Mouse (Mus musculus) gastrocnemius, postnatal 36 days (tissue): ENCODE measurements at regions not wholly inside any gene's neighbourhood (a gene's known extent, or its start where the extent isn't known, plus 50 kb on each side); places are given as distances from the start of the nearest gene placed in this dataset.

Experiments
- DNase-seq, 2 experiments: peaks; one replicate each; pipeline ENCODE4 v3.0.0; 2022
- intact Hi-C: fragments of 180-260 bp; cut with DNase I; formaldehyde crosslinking; loops from one replicate; pipeline ENCODE4 v1.15.1; 2025

DNA sequence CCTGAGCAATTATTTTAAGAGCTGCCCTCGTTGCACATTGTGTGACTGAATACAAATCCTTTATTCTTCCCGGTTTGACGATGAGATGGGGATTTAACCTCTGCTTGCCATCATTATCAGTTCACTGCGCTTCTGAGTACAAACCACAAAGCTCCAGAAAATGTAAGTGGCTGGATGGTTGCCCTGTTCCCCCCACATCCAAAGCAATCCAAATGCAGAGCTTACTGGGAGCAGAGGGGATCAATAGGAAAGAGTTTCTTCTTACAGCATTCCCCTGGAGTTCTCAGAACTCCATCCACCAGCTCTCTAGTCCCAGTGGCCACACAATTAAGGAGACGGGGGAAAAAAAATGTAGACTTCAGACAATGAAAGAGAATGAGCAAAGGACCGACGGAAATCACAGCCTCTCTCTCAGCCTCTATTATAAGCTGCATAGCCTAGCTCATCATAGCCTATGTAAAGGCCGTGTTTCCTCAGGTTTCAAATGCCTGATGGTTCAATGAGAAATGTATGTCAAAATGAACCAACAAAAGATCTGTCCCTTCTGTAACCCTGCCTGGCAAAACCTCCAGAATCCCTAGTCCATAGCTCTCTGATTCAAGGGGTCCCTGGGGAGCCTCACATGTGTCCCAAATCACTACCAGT is 191.4 kb downstream of the Lmo4 start:
- no peak for DNase-seq
- intact Hi-C loops: no loop called here

DNA sequence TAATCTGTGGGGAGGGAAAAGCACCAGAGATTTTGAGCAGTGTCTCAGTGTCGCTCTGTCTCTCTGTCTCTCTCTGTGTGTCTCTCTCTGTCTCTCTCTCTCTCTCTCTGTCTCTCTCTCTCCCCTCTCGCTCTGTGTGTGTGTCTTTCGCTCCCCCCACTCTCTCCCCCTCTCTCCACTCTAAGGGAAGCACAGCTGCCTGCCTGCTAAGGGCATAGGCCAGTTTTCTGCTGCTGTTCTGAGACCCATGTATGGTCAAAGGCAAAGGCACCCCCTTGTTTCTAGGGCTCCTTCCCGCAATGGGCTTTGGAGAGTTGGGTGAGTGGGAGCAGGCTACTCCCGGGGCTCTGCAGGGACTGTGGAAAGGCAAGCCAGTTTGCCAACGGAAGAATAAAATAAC is 192.2 kb downstream of the Lmo4 start:
- DNase-seq: no peak
- intact Hi-C loops: no loop called here

DNA sequence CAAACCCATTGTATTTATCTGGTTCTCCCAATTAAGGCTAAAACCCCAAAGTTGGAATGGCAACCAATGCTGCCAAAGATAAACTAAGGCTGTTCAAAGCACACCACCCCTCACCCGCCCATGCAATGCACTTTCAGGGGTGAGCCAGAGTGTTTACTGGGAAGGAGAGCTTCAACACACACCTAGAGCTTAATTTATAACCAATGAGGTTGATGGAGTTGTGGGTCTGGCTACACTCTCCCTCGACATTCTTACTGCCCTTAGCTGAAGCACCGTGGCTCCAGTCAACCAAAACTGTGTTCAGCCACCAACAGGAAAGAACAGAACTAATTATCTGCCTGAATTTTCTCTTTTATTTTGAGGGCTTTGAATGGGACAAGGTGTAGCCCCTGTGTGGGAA is 192.8 kb downstream of the Lmo4 start:
- intact Hi-C loops: no loop called here
- DNase-seq: no peak

DNA sequence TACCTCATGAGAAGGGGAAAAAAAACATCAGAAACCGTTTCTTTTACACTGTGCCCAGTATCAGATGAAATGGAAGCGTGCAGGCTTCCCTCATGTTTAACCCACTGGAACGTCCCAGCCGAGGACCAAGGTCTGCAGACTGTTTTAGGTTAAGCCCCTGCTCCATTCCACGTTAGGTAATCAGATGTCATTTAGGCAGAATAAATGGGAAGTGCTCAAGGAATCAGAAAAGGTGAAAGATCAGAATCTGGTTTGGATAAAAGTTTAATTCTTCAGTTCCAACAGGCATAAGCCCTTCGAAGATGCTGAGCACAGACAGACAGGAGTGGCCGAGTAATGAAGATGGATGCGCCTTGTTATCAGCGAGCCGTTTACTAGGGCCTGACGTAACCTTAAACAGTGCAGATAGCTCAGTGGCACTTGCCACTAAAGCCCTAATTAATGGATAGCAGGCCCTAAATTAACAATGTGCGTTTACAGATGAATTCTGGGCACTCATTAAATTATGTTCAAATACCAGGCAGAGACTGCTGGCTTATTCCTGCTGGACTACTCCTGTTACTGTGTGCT is 193.5 kb downstream of the Lmo4 start:
- no peak for DNase-seq
- intact Hi-C loops: no loop called here

DNA sequence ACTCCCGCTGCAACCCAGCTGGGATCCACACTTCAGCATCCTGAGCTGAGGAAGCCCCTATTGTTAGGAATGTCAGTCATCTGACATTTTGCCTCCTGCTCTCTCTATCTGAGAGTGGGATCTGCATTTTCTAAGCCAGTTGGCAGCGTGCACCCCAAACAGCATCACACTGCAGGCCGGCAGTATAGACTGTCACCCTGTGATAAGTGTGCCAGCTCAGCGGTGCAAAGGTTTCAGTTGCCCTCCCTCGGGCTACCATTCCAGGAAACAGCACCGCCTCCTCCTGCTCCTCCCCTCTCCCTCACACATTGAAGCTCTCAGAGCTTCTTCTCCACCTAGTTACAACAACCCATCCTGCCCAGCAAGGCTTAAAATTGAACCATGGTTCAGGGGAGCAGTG is 194.5 kb downstream of the Lmo4 start:
- no peak for DNase-seq
- intact Hi-C loops: no loop called here

DNA sequence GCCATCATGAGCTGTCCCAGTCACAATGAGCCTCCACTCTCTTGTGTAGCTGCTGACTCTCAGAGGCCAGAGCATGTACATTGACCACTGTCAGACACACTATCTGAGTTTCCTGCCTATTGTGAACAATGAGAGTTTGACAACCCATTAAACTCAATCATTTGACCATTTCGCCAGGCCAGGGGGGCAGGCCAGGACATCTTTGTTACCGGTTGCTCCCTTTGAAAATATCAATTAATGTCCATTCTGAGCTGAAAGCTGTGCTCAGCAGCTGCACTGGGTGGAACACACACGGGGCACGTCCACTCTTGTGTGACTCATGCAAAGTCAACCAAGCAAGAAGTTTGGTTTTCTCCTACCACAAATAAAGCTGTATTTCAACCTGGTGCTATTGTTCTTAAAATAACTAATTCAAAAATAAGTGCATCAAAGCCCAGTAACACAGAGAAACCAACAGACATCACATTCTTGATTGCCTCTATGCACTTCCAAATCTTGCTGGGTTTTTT is 197.9 kb downstream of the Lmo4 start:
- intact Hi-C loops: no loop called here
- DNase-seq: no peak

DNA sequence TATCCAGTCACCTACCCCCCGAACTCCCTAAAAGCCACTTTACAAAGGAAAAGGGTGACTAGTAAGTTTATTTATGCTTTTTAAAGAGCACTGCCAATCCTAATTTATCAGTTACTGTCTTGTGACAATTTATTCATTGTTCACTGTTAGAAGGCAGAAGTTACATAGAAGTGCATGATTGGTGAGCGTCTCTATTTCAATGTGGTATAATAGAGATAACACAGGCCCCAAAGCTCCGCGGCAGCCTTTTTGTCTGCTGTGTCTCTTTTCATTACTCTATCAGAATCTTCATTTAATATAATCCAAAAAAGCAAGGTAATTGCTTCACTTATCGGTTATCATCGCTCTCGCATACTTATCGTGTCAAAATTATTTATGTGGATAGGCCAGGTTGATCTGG is 207.1 kb downstream of the Lmo4 start:
- DNase-seq: no peak
- intact Hi-C loops: no loop called here

DNA sequence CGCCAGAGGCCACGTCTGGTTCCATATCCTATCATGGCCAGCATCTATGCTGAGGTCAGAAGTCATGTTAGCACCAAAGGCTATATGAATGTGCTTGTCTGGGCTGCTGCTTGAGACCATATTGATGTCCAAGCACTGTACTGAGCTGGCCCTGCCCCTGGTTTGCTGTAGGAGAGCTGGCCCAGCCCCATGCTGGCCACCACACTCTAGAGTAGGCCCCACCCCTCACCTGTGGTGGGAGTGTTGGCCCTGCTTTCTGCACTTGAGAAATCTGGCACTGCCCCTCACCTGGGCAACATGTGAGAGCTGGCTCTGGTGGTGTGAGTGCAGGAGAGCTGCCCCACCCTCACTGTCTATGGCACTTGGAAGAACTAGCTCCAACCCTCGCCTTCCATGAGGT is 210.0 kb downstream of the Lmo4 start:
- DNase-seq: no peak
- intact Hi-C loops: no loop called here

DNA sequence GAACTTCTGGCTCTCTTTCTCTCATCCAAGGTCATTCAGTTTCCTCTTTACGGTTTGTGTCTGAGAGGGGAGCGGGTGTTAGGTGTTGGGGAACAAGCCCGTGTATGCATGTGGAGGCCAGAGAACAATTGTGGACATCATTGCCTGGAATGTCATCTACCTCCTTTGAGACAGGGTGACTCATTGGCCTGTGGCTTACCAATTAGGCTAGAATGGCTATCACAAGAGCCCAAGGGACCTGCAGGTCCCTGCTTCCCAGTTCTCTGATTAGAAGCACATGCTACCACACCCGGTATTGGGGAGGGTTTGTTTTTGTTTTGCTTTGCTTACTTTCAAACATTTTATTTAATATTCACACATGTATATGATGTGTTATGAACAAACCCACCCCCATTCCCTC is 216.0 kb downstream of the Lmo4 start:
- DNase-seq: no peak
- intact Hi-C loops: no loop called here

DNA sequence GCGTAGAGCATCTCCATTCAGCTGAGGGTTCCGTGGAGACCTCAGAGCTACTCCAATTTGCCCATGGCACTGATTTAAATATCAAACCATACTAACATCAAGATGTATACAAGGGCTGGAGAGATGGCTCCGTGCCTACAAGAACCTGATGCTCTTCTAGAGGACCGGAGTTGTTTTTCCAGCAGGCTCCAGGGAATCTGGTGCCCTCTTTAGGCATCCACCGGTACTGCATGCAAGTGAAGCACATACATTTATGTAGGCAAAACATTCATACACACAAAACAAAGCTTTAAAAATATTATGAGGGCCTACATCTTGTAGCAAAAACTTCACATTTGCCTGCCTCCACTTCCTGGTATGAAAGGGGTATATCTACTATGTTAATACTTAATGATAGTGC is 217.0 kb downstream of the Lmo4 start:
- DNase-seq: no peak
- intact Hi-C loops: no loop called here

DNA sequence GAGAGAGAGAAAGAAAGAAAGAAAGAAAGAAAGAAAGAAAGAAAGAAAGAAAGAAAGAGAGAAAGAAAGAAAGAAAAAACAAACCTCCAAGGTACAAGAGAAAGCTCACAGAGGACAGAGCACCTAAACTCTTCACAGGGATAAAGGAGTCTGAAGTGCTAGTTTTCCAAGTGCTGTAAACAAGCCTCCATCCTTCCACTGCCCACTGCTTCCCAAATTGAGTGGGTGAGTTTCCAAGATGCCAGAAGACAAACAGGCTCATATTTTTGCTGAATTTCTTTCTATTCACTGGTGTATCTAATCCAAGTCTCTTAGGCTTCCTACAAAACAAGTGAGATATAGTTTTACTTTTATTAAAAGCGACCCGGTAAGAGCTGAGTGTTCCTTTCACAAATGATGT is 218.2 kb downstream of the Lmo4 start:
- intact Hi-C loops: no loop called here
- DNase-seq: no peak

DNA sequence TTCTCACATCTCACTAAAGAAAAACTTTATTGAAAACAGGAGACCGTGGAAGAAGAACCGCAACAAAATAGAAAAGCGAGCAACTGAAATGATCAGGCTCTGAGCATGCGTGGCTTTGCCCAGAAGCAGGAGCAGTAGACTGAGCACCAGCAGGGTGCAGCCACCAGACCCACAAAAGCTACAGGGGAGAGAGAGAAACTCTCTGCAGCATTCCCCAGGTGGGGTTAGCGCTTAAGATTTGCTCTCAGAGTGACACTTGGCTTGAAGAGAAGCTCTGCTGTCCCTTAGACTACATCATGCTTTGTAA is 218.9 kb downstream of the Lmo4 start:
- intact Hi-C loops: no loop called here
- DNase-seq: no peak

DNA sequence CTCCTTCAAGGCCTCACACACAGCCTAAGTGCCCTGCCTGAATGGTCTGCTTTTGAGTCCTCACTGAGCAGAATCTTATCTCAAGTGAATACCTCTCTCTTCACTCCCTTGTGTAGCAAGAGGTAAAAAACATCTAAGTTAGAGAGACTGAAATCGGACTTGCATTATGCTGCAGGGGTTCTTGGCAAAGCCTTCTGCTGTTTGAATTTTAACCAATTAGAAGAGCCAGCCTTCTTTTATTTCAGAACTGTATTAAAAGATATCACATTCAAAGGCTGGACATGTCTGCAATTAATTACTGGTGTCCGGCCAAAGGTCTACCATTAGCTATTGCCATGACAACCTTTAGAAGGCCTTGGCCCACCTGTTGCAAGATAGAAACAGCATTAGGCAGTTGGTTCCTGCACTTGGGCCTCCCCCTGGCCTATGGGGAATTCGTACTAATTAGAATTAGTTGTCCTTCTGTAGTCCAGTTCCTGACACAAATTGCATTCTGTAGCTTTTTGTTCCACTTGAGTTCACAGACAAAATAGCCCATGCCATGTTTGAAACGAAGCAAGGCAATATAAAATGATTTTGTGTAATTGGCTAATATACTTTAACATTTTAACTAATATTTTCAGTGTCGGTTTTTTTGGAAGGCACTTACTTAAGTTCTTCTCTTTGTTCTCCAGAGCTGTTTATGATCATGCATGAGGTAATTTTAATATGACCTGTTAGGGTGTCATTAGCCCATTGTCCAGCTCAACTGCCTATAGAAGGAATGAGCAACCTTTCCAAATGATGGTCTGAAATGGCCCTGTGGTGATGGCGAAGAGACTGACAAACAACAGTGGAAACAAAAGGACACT is 219.4 kb downstream of the Lmo4 start:
- no peak for DNase-seq
- intact Hi-C loops: no loop called here

DNA sequence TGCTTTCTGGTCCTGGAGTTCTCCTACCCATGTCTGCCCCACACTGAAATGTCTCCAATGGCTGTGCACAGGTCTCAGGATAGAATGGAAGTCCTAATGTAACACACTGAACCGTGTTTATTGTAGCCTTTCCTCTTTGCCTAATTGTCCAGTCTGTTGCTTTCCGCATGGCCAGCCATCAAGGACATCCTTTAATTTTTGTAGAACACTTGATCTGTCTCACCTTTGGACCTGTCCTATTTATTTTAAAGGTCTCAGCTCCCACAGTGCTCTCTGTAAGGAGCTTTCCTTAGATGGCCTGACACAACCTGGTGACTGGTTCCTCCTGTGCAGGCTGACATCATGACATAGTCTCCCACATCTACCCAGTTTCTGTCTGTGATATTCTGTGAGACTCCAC is 226.3 kb downstream of the Lmo4 start:
- DNase-seq: no peak
- intact Hi-C loops: no loop called here

DNA sequence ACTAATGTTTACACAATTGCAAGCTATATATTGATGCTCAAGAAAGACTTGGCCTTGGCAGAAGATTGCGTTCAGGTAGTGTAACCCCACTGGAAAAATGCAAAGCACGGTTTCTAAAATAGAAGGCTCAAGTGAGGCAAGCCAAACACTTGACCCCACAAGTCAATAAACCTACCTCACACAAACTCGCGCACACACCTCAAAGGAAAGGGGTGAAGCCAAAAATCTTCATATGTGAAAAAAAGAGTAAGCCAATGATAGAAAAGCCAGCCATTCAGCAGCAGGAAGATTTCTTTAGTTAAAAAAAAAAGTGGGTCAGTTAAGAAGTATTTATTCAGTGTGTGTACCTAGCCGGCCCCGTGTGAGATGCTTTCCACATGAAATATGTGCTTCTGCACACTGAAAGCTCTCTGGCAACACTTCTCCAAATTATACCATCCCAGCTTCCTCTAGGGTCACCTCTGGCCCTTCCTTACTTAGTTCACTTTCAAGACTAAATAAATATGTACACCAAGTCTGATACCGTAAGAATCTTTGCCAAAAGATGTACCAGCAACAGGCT is 227.1 kb downstream of the Lmo4 start:
- intact Hi-C loops: no loop called here
- DNase-seq: no peak

DNA sequence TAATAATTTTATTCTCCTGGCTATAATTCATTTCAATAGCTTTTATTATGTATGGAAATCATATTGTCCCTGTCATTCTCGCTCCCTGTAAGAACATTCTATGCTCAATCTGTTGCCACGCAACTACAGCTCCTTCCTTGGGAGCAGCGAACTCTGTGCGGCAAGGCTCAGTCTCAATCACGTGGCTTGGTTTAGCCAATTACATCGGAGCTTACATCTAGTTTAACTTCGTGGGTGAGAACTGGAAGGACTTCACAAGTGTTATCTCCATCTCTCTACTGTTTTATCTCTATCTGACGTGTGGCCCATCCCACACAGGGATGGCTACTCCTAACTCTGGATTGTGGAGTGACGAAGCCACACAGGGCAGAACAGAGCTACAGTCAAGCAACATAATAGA is 231.4 kb downstream of the Lmo4 start:
- DNase-seq: no peak
- intact Hi-C loops: no loop called here

DNA sequence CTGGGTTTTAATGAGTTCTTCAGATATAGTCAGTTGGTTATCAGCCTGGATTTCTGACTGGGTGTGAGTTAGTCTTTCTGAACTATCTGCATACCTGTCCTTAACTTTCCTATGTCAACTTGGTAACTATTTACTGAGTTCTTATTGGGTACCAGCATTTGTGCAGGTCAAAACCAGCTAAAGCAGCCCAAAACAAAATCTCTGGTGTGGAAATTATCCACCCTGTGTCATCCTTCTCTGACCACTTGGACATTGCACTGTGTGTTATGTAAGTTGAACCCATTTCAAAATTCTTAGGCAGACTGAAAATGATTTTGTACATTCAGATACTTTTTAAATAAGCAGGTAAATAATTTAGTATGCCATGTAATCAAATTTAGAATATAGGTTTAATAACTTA is 232.7 kb downstream of the Lmo4 start:
- intact Hi-C loops: no loop called here
- no peak for DNase-seq

DNA sequence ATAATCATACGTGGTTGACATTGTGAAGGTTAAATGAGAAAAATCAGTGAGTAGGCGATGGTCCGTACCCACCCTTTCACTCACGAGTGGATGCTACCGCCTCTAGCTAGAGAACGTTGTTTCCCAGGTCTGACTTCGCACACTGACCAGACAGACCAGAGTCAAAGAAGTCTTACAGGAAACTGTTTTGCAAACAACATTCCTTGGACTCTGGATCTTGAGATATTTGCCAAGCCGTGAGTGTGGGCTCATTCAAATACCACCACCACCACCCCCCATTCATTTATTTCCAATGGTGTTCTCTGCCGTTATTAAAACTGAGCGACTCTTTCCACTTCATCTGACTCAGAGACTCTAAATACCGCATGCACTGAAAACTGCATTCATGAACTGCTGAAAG is 234.2 kb downstream of the Lmo4 start:
- no peak for DNase-seq
- intact Hi-C loops: no loop called here

DNA sequence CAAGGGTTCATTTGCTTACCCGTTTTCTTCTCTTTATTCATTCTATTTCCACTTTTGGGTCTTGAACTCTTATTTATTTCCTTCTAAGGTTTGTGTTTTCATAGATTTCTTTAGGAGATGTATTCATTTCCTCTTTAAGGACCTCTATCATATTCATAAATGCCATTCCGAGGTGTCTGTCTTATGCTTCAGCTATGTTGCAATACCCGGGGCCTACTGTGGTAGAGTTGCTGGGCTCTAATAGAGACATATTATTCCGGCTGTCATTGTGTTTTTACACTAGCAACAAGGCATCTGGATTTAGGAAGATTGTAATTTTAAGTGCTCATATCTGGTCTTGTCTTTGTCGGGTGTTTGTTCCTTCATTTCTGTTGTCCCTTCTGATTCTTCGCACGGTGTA is 249.5 kb downstream of the Lmo4 start:
- intact Hi-C loops: no loop called here
- DNase-seq: no peak

DNA sequence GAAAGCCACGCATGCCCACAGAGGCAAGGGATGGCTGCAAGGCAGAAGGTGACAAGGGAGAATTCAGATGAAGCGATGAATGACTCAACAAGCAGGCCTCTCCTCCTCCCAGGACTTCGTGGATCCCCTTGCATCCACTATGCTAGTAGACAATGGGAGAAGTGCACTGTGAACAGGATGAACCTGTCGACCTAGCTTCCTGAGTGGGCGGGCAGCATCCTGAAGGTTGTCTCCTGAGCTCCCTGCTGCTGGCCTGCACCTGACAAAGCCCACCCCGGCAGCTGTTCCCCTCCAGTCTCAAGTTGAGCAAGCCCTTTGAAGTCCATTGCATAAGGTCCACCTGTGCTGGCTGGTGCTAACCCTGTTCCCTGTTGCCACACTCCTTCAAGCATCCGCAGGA is 250.2 kb downstream of the Lmo4 start:
- no peak for DNase-seq
- intact Hi-C loops: no loop called here

DNA sequence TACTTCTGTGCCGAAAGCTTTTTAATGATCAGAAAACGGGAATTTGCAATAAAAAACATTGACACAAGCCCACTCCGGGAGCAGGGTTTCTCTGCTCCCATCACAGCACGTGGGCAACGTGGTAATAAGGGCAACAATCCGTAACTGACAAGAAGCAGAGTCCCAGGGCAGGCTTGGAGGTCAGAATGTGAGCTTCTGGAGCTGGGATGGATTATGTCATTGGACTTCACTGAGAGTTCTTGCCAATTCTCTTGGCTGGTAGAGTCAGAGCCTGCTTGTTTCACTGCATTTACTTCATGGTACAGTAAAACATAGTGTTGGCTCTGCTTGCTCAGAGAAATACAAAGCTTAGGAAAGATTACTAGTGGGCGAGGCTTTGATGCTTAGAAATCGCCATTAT is 252.7 kb downstream of the Lmo4 start:
- intact Hi-C loops: no loop called here

DNA sequence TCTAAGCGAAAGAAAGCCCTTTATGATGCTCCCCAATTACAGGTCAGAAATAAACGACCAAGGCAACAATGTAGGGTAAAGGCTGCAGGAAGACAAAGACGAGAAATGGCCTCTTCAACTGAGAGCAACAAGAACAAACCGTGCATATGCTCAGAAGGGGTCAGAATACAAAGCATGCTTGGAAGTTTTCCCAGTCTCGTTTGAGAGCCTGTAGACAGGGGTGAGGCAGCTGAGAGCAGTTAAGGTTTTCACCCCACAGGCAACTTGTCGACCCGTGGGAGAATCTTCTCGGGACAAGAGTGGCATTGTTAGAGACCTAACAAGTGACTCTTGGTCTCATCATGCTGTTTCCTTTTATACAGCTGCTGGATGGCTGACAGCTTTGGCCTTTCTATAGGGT is 255.4 kb downstream of the Lmo4 start:
- no peak for DNase-seq
- intact Hi-C loops: no loop called here

More for the DNA sequence above, 252.7 kb downstream of the Lmo4 start:
- DNase-seq: no peak
